Mouse (Mus musculus): ENCODE measurements around the gene Otud3.
"Not testable (repeated sequence)": the region's sequence is repeated elsewhere in the genome, so short reads cannot be mapped to it uniquely, and the experiment has no call there.

Otud3 gene

GRCm38 (mm10) chr4:138913797-138914196, at the start of gene Otud3:
TSS of gene Otud3 (minus strand) at chr4:138913945.
- peak; percentile 90 to 95 for DNase-seq (ENCODE audit: low spot score in 2 of 2)

GRCm38 (mm10) chr4:138962719-138963118, 49.0 kb upstream of the Otud3 start:
- DNase-seq (ENCODE audit: low spot score in 2 of 2): no peak

GRCm38 (mm10) chr4:138959926-138960325, 46.2 kb upstream of the Otud3 start:
- no peak for DNase-seq (ENCODE audit: low spot score in 2 of 2)

DNA sequence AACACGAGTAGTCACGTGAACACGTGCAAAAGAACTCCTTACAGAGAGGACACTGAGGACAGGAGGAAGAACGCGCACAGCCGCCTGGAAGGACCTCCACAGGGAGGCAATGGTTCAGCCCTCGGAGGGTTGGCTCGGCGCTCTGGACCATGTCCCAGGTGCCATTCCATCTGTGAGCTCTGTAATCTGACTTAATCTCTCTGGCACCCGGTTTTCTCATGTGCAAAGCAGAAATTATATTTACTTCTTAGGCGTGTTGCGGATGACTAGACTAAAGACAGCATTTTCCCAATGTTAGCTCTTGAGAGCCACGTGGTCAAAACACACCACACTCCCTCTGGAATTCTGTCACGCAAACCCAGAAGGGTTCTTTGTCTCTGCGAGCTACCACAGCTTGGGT, 45.4 kb upstream of the Otud3 start:
- DNase-seq (ENCODE audit: low spot score in 2 of 2): no peak

- no peak for DNase-seq (ENCODE audit: low spot score in 2 of 2)
Measured at GRCm38 (mm10) chr4:138958612-138959011, 44.9 kb upstream of the Otud3 start.

DNA sequence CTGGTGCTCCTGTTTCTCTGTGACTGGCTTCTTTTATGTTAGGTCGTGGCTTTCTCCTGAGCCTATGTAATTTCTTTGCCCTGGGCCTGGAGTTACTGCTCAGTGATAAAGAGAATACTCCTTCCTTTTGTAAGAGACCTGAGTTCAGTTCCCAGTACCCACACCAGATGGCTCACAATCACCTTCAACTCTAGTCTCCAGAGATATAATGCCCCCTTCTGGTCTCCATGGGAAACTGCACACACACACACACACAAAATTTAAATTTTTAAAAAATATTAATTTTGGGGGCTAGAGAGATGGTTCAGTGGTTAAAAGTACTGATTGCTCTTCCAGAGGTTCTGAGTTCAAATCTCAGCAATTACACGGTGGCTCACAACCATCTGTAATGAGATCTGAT, 34.5 kb upstream of the Otud3 start:
- no peak for DNase-seq (ENCODE audit: low spot score in 2 of 2)

DNA sequence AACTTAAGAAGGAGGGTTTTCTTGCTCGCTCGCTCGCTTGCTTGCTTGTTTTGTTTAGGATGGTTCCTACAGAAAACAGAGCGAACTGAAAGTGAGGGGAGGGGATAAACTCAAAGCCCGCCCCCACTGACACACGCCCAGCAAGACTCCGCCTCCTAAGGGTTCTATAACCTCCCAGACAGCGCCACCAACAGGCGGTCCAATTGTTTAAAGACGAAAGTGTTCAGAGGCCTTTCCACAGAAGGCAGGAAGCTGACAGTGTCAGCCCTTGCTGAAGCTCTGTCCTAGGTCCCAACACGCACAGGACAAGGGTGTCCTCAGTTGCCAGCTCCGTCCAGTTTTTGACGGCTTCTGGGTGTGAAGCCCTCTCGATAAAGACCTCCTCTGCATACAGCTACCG, 30.0 kb upstream of the Otud3 start:
- DNase-seq (ENCODE audit: low spot score in 2 of 2): peak; percentile 84 to 92

- no peak for DNase-seq (ENCODE audit: low spot score in 2 of 2)
Measured at GRCm38 (mm10) chr4:138941966-138942365, 28.2 kb upstream of the Otud3 start.

- peak; percentile 16 to 21 for DNase-seq (ENCODE audit: low spot score in 2 of 2)
Measured at GRCm38 (mm10) chr4:138941401-138941800, 27.7 kb upstream of the Otud3 start.

DNA sequence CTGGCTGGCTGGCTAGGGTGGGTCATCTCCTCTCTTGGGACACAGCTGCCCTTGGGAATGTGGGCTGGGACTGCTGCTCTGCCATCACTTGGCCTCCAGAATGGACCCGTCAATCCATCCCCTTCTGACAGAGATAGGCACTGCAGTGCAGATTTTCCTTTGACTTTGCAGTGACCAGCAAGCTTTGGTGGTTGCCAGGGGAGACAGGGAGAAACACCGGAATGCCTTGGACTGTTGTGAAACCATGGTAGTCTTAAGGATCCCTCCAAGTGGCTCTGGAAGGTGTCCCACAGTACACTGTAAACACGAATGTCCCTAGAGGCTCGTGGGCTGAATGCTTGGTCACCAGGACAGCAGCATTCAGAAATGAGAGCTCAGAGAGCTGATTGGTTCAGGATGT, 25.7 kb upstream of the Otud3 start:
- no peak for DNase-seq (ENCODE audit: low spot score in 2 of 2)

DNA sequence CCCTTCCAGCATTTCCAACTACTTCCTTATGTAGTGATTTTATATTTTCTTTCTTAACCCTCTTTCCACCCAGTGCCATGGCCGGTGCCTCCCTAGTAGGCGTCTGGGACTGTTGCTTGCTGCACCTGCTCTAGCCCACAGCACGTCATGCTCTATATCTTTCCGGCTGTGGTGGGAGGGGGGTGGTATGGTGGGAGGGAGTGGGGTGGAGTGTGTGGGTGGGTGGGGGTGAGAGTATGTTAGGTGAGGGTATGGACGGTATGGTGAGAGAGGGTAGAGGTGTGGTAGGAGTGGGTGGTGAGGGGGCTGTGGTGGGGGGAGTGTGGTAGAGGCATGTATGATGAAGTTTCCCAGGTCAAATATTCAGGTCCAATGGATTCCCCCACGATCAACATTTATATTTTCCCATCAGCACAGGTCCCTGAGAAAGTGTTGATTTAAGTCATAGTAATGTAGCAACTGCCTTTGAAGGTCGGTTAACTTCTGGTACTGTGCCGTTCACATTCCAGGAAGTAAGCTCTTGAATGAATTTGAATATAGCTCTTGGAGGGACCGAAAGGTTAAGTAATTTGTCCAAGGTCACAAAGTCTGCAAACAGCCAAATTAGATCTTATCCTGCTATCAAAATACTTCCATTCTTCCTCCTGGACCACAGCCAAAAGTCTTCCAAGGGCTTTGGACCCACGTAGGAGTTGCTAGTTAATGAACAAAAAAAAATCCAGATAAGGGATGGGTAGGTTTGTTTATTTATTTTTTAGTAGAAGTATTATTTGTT, 24.9 kb upstream of the Otud3 start:
- DNase-seq (ENCODE audit: low spot score in 2 of 2): no peak

- DNase-seq (ENCODE audit: low spot score in 2 of 2): no peak
Measured at GRCm38 (mm10) chr4:138934456-138935145, 20.9 kb upstream of the Otud3 start.

- no peak for DNase-seq (ENCODE audit: low spot score in 2 of 2)
Measured at GRCm38 (mm10) chr4:138933862-138934261, 20.1 kb upstream of the Otud3 start.

DNA sequence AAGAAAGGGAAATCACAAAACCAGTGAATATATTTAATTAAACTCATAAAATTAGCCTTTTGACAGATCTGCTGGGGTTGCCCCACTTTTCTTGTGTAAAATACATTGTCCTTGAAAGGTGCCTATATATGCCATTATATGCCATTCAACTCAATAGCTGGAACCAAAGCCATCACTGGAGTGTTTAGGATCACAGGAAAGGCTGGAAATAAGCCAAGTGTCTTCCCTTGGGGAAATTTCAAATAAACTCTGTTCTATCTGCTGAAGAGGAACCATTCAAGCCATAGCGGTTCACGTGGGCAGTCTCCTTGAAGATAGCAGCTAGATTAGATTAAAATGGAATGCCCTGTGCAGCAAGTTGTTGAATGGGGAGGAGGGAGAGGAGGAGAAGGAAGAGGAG, 11.8 kb upstream of the Otud3 start:
- DNase-seq (ENCODE audit: low spot score in 2 of 2): no peak

DNA sequence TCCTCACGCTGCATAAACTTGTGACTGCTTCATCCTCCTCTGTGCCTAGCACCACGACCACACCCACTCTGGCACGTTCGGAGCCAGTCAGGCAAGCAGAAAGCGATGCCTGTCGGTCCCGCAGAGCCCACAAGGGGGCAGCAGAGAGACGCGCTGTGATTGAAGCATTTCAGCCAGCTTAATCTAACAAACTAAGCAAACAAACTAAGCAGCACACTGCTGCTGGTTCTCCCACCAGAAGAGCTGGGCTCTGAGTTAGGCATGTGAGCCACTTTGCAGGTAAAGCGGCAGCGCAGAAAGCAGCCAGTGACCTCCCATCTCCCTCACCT, 8.3 kb upstream of the Otud3 start:
- peak; percentile 76 to 95 for DNase-seq (ENCODE audit: low spot score in 2 of 2)

DNA sequence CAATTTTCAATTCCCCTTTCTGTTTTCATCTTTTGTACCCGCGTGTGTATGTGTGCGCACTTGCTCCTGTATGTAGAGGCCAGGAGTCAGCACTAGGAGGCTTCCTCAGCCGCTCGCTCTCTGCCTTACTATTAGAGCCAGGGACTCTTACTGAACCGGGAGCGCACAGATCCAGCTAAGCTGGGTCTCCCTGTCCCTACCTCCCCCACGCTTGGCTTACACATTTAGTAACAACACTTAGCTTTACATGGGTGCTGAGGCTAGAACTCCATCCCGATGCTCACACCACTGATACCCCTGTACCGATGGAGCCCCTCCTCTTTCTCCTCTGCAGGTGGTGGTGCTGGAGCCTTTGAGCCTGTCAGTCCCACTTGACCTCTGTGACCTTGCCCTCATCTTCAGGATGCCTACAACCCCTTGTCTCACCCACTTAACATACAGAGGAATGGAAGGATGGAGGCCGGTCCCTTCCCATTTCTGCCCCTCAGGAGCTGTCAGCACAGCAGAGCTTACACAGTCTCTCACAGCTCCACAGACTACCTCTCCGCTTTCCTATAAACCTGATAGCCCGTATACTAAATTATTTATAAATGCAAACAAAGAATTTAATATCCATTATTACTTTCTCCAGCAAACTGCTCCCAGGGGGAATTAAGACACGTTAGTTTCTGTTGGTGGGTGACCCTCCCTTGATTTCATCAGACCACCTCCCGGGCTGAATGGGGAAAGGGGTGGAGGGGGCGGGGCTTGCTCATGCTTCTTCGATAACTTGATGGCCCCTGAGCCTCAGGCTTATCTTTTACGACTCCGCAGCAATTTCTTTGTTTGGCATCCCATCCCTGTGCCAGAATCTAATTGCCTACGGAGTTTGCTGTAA, 7.7 kb upstream of the Otud3 start:
- DNase-seq (ENCODE audit: low spot score in 2 of 2): no peak

GRCm38 (mm10) chr4:138917282-138917681, 3.5 kb upstream of the Otud3 start:
- no peak for DNase-seq (ENCODE audit: low spot score in 2 of 2)

DNA sequence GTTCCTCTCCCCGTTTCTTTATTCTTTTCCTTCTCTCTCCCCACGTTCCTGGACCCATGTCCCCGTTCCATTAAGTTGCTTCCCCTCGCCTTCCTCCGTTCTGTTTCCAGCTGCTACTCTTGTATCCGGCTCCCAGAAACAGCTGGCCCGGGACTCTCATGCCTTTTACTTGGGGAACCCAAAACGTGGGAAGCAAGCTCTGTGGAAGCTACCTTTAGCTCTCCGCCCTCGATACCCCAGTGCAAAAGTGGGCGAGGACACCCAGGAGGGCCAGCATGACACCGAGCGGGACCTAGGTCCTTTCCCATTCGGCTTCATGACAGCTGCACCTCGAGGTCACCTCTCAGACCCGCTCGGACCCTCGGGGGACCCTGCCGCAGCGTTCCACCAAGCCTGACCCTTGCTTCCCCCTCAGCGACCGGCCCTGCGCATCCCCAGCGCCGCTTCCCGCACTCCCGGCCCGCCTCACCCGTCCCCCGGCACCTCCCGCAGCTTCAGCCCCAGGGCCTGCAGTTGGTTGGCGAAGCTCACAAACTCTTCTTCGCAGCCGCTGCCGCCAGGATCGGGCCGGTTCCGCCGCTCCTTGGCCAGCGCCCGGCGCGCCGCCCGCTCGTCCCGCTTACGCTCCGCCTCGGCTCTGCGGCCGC, 481 bp downstream of the Otud3 start:
- DNase-seq (ENCODE audit: low spot score in 2 of 2): peak; percentile 23 to 27

GRCm38 (mm10) chr4:138905624-138906337, 8.0 kb downstream of the Otud3 start:
- no peak for DNase-seq (ENCODE audit: low spot score in 2 of 2)

- no peak for DNase-seq (ENCODE audit: low spot score in 2 of 2)
Measured at GRCm38 (mm10) chr4:138899361-138899760, 14.4 kb downstream of the Otud3 start.

- not testable (repeated sequence) for DNase-seq (ENCODE audit: low spot score in 2 of 2)
Measured at GRCm38 (mm10) chr4:138893789-138894188, 20.0 kb downstream of the Otud3 start.

All from thymus, postnatal 10 days (tissue).